Mouse (Mus musculus): Measurements from ENCODE around the gene Wdr24.
A peak's percentile ranks its signal among the peaks of the same experiment; 100 is the strongest.

DNA sequence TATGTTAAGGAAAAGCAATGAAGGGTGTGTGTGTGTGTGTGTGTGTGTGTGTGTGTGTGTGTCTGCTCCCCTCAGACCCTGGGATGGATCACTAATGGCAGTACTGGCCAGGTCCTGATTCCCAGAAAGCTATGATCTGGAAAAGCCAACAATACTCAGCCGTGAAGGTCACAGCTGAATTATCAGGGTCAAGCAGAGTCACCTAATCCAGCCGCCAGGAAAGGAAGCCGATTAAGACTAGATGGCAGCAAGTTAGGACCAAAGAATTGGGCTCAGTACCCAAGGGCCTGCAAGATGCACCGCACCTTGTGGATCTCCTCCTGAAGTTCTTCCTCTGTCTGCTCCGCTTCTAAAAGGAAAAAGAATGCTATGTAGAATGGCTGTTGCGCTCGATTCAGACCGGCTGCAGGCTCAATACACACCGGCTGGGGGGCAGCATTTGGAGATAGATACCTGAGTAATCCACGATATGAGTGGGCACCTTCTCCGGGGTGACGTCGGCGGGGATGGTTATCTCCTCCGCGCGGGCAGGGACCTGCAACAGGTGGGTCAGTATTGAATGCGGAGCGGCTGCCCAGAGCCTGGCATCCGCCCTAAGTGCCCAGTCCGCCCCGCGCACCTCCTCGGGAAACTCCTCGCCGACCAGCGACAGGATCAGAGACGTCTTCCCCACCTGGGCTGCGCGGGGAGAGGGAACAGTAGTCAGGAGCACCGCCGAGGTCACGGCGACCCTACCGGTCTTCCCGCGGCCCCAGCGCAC lies 20.4 kb downstream of the Wdr24 start:
- TF ChIP-seq TAL1 (IDR thresholded peaks at IDR 0.05; ENCODE audit: low read length) = 0 out of 3 replicates have a peak, but pooled peaks have one; percentile 13
- peak; percentile 54 for TF ChIP-seq GATA1 (IDR thresholded peaks at IDR 0.05; ENCODE audit: low read length)
